Mouse (Mus musculus): Measurements from ENCODE around the gene Slc39a11.

Gene Slc39a11

DNA sequence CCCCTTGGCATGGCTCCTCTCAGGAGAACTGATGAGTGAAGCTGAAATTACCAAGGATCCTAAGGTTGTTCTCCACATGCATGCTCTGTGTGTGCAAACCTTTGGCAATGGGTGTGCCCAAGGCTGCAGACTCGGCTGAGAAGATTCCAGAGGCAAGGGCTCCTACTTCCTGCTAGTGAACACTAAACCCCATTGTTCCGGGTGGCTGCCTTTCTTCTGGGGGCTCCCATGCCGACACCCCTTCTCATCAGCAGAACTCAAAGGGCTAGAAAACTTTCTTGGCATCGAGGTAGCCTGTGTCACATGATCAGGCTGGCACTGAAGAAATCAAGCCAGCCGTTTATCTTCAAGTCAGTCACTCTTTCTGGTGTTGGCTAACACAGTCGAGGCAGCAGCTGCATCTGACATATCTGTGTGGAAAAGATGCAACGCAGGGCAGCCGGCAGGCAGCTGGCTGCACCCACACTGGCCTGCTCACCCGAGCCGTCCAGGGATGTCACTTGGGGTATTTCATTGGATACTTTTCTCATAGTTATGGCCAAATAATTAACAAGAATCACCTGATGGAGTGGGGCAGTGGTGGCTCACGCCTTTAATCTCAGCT is 145.3 kb downstream of the Slc39a11 start:
- no peak for DNase-seq

DNA sequence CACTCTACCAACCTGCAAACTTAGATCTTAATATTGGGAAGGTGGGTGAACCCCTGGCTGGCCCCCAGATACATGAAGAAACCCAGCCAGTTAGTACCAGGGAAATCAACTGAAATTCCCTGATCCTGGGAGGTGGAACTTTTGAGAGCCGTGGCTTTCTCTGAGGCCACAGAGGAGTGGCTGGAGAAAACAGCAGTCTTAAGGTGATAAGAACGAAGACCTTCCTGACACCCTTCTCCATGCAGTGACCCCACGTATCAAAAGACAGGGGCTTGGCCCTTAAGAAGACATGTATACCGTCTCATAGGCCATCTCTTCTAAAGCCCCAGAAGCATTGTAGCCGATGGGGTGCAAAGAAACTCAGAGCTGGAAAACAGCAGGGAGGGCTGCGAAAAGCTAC is 146.9 kb downstream of the Slc39a11 start:
- DNase-seq, result no peak

DNA sequence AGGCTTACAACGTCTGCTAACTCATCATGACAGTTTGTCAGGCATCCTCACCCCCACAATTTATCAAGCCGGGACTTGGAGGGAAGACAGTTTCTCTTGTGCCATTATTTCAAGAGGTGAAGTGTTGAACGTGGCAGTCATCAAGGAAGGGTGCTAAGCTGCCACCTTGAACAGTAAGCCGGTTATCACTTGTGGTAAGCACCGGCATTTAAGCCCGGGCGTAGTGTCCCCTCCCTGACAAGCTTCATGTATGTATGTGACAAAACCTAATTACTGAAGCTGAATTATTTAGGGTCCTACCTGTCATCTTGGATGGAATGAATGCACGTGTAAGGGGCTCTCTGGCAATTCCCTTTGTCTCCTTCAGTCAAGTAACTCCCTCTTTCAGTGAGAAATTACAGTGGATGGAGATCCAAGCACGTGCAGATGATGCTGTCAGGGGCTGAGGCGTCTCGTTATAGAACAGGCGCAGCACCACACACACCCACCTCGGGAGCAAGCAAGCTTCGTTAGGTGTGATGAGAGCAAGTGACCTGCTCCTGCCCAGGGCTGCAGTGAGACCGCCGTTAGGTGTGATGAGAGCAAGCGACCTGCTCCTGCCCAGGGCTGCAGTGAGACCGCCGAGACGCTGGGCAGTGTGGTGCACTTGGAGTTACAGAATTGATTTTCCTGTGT is 149.1 kb downstream of the Slc39a11 start:
- no peak for DNase-seq

GRCm38 (mm10) chr11:113498889-113499288 is 151.0 kb downstream of the Slc39a11 start:
- peak; percentile 72 for DNase-seq

DNA sequence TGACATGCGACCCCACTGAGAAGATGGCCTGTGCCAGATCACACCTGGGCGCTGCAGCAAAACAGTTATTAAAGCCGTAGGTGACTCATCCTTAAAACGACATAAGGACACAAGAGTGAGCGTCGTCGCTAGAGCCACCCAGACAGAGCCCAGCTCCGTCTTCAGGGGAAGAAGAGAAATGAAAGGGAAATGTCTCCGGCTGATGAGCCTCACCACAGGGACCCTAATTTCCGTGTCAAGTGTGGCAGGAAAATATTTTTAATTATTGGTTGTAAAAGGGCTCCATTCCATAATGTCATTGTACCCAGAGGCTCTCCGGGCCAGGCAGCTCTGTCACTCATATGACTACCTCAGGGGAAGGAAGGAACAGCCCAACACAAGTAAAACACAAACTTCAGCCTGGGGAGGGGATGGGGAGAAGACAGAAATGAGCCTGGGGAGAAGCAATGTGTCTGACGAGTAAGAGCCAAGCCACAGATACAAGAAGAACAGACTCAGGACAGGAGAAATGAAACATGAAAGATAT is 155.8 kb downstream of the Slc39a11 start:
- no peak for DNase-seq

DNA sequence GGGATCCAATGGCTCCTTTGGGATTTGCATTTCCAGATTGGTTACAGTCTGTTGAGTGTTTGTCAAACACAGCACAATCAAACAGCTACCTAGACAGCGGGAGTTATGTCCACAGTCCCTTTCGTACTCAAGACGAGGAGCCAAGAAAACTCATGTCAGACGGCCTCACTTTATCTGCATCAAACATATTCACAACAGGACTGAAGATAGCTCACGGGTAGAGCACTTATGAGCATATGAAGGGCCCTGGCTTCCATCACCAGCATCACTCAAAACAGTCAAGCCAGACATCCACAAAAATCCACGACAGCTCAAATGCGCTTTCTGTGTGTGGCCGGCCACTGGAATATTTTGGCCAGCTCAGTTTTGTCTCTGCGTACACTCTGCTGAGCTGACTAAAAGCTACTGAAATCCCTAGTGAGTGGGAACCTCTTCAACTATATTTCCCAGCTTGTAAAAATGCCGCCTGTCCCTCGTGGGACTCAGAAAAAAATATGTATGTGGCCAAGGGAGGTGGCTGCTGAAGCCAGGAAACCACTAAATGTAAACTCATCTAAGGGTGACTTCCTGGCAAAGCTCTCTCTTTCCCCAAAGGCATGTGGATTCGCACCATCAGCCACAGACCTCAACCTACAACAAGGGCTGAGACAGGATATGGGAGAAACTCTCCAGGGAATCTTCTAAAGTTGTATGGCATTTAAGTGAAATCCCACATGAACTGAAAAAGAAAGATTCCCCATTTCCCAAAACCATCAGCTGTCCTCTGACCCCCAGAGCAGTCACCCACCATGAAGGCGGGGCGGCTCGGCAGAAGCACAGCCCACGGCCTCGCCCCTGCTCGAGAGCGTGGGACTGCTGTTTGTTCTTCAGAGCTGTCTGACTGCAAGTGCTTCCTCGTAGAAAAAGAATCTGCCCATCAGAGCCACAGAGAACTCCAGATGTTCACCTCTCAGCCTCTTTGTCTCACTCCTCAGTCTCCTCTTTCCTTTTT is 159.1 kb downstream of the Slc39a11 start:
- no peak for DNase-seq

DNA sequence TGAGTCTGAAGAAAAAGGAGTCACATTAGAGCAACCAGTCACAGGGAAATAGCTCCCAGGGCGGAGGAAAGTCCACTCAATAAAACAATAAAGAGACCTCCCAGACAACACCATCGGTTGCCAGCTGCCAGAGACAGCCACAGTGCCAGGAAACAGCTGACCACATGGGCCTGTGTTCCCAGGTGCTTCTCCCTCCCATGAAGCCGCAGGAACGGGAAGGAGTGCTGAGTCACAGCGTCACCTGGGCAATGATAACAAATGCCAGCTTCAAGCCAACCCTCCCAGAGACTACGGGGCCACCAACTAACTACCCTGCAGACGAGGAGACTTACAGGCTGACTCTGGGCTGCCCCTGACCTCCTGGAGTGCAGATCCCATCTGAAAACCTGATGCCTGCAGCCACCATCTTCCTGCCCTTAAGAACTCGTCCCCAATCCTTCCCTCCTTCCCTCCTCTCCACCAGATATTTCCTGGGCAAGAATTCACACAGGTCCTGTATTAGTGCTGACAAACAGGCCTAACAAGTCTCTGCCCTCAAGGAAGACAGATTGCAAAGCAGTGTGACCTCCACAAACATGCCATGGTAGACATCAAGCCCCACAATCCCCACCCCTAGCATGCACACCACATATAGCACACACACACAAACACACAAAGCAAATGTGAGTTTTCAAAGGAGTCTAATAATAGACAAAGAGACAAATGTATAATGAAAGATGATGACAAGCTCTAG is 162.1 kb downstream of the Slc39a11 start:
- DNase-seq, result no peak

DNA sequence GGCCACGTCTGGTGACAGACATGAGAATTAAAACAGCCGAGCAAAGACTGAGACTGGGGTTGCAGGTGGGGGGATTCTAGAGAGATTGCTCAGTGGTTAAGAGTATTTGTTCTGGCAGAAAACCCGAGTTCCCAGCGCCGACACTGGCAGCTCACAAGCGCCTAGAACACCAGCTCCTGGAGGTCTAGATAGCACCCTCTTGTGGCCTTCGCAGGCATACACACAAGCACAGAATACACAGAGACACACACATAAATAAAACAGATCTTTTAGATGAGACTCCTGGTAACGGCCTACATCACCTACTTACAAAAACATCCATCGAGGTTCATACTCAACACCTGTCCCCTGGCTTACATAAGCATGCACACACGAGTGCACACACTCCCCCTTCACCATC is 165.8 kb downstream of the Slc39a11 start:
- DNase-seq, result no peak

GRCm38 (mm10) chr11:113477550-113477949 is 172.3 kb downstream of the Slc39a11 start:
- DNase-seq, result no peak

DNA sequence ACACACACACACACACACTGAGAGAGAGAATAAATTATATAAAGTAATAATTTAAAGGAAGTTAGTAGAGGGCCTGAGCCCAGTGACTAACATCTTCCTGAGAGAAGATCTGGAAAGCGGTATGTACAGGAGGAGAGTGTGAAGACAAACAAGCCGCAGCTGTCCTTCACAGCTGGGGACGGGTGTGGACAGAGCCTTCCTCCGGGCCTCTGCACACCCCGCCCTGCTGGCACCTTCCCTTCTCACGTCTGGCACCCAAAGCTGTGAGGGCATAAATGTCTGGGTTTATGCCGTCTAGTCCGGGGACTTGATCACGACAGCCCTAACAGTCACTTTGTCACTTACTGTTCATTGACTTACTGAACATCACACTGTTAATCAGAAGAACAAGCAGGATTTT is 173.2 kb downstream of the Slc39a11 start:
- no peak for DNase-seq

- no peak for DNase-seq
Observed at GRCm38 (mm10) chr11:113475491-113475890, 174.4 kb downstream of the Slc39a11 start.

- DNase-seq, result no peak
Observed at GRCm38 (mm10) chr11:113473998-113474534, 175.8 kb downstream of the Slc39a11 start.

DNA sequence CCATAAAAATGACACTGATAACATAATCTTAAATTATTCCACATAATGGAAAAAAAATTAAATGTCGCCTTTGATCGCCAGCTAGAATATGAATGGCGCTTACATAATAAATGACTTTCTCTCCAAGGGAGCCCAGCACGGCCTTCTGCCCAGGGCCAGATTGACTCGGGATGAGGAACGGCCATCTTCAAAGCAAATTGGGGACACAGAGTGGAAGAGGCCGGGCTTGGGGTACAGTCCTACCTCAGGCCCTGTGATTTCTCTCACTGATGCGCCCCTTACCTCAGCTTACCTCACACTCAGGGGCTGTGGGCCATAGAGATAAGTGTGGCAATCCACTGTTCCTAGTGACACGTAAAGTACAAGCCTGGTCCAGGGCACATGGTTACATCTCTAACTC is 177.9 kb downstream of the Slc39a11 start:
- no peak for DNase-seq

- DNase-seq, result no peak
Observed at GRCm38 (mm10) chr11:113469919-113470785, 179.7 kb downstream of the Slc39a11 start.

- DNase-seq, result no peak
Observed at GRCm38 (mm10) chr11:113468016-113468415, 181.9 kb downstream of the Slc39a11 start.

DNA sequence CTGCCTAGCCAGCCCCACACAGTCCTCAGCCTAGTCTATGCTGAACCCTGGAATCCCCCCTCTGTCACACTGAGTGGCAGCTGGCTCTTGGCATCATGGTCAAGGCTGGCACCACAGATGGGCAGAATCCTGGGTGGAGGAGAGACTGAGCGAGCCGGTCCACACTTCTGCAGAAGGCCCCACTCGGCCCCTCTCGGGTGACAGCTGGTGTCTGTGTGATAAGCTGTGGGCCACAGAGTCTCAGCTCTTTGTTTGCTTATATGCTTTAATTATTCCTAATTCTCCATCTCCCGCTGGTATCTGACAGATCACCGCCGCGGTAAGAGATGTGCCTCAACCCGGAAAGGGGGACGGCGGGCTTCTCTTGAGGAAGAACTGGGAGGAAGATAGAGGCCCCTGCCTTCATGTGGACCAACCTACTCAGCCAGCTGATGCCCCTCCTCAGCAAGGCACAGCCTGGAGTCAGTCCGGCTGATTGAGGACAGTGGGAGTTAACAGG is 182.5 kb downstream of the Slc39a11 start:
- DNase-seq, result no peak

- DNase-seq, result no peak
Observed at GRCm38 (mm10) chr11:113460118-113460517, 189.8 kb downstream of the Slc39a11 start.

DNA sequence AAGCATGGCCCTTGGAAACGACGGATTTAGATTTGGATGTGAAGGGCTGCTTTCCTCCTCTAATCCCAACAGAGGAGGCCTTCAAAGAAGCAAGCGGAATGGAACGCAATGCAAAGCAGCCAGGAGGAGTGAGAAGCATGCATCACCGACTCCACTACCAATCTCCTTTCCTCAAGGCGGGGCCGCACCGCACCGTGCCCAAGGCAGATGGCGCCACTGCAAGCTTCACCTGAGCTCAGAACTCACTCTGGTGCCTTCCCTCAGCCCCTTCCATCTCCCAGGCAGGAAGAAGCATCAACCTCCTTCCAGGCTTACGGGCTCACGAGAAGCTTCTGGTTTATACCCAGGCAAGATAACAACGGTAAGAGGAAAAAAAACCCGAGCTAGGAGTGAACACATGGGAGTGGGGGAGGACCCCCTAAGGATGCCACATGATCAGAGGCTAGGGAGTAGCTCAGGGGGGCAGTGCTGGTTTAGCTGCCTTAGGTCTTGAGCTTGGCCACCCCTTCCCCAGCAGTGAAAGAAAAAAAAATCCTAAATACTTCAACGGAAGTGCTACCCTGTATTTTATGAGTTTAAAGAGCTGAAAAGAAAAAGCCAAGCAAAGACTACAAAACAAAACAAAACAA is 191.2 kb downstream of the Slc39a11 start:
- DNase-seq, result no peak

DNA sequence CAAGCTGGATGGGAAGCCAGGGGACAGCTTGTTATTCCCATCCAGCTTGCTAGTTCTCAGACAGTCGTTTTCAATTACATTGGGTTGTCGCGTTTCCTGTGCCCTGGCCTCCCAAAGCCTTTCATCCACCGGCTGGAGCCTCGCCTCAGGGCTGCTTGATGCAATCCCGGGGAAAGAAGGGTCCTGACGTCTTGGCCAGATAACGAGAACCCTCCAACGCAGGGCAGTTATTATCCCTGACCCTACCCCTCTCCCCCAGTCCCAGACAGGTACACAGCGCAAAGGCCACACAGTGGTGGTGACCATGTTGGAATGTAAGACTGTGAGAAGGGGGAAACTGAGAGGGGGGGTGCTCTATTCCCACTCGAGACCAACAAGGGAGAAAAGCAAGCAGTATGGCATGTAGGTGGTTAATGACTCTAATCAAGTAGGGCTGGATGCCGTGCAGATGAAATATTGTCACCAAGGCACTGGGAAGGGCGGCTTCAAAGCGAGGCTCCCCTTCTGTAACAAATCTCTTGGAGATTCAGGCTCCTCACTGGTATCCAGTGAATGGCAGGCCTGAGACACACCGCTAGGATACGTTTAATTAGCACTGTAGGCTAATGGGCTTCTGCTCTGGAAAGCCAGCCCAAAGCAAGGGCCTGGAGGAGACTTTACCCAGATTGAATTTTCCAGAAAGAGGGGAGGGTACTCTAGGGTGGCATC is 196.9 kb downstream of the Slc39a11 start:
- DNase-seq, result no peak

GRCm38 (mm10) chr11:113451301-113451700 is 198.6 kb downstream of the Slc39a11 start:
- no peak for DNase-seq

Data from lung, postnatal 14 days (tissue).